Mouse (Mus musculus) megakaryocyte, adult 5-6 weeks (primary cell): ENCODE measurements at regions not wholly inside any gene's neighbourhood (a gene's known extent, or its start where the extent isn't known, plus 50 kb on each side); places are given as distances from the start of the nearest gene placed in this dataset.
A peak's percentile ranks its signal among the peaks of the same experiment; 100 is the strongest.
"Not testable (repeated sequence)": the region's sequence is repeated elsewhere in the genome, so short reads cannot be mapped to it uniquely, and the experiment has no call there.

Source experiments
- ATAC-seq: 2 replicates; pipeline ENCODE4 v1.8.0; 2016; ENCODE audit warnings: mild to moderate bottlenecking, inconsistent platforms; ENCODE audit not compliant: poor library complexity, severe bottlenecking

GRCm38 (mm10) chrX:159061322-159061721, 148.8 kb upstream of the Rps6ka3 start:
- ATAC-seq, result peak; percentile 89

- ATAC-seq, result no peak
Measured at GRCm38 (mm10) chrX:159066212-159066611, 143.9 kb upstream of the Rps6ka3 start.

GRCm38 (mm10) chrX:159072647-159073046, 137.5 kb upstream of the Rps6ka3 start:
- no peak for ATAC-seq

GRCm38 (mm10) chrX:159073533-159073932, 136.6 kb upstream of the Rps6ka3 start:
- no peak for ATAC-seq

- ATAC-seq, result peak; percentile 94
Measured at GRCm38 (mm10) chrX:159080508-159080907, 129.6 kb upstream of the Rps6ka3 start.

GRCm38 (mm10) chrX:159110651-159111050, 99.5 kb upstream of the Rps6ka3 start:
- ATAC-seq, result not testable (repeated sequence)

- ATAC-seq, result no peak
Measured at GRCm38 (mm10) chrX:159116210-159116609, 93.9 kb upstream of the Rps6ka3 start.

GRCm38 (mm10) chrX:159140554-159140953, 69.6 kb upstream of the Rps6ka3 start:
- ATAC-seq, result no peak

- ATAC-seq, result no peak
Measured at GRCm38 (mm10) chrX:159143278-159143677, 66.8 kb upstream of the Rps6ka3 start.

- peak; percentile 79 for ATAC-seq
Measured at GRCm38 (mm10) chrX:159144674-159145073, 65.4 kb upstream of the Rps6ka3 start.

GRCm38 (mm10) chrX:159145212-159145611, 64.9 kb upstream of the Rps6ka3 start:
- peak; percentile 96 for ATAC-seq

- peak; percentile 60 for ATAC-seq
Measured at GRCm38 (mm10) chrX:159155786-159156185, 54.3 kb upstream of the Rps6ka3 start.

GRCm38 (mm10) chrX:159156976-159157375, 53.1 kb upstream of the Rps6ka3 start:
- ATAC-seq, result no peak

- no peak for ATAC-seq
Measured at GRCm38 (mm10) chrX:159159727-159160126, 50.4 kb upstream of the Rps6ka3 start.
